Mouse (Mus musculus): ENCODE data around the gene Pp2d1. TPM values are rescaled to one million over a fixed set of nuclear protein-coding genes. Genes with fewer than 3 reads are reported as not detected.

Gene Pp2d1
- polyA plus RNA-seq, 1 experiment from 2014 or later: 0.25 TPM

GRCm38 (mm10) chr17:53502966-53503365 is 36.3 kb downstream of the Pp2d1 start:
- Histone ChIP-seq H3K4me2 (ENCODE audit: low read length) (no peak overlapping the region), H3K36me3 (ENCODE audit: control insufficient read depth, insufficient read depth) (peaks cover 23% of the 10 kb centered on the region), H3K27ac (ENCODE audit: low read length) (no peak overlapping the region), H3K27me3 (replicated peaks; ENCODE audit: control insufficient read depth, insufficient read depth, low read length) (no peaks in the 10 kb centered on the region), H3K9me3 (ENCODE audit: control insufficient read depth, low read length) (no peaks in the 10 kb centered on the region), H3K4me3 (replicated peaks; ENCODE audit: low read length) (no peak overlapping the region), H3K9ac (replicated peaks; ENCODE audit: low read depth, low read length) (no peak overlapping the region), H3K4me1 (replicated peaks; ENCODE audit: control insufficient read depth, insufficient read depth, low read length) (no peaks in the 10 kb centered on the region)
- WGBS: 95% methylated on average over 2 of the region's 2 CpGs
- no peak for ATAC-seq

GRCm38 (mm10) chr17:53489007-53489378 is 50.3 kb downstream of the Pp2d1 start:
- no peaks in the 10 kb centered on the region for H3K27me3 ChIP-seq (replicated peaks; ENCODE audit: control insufficient read depth, insufficient read depth, low read length)
- no peak overlapping the region for H3K4me2 ChIP-seq (ENCODE audit: low read length)
- H3K9ac ChIP-seq (replicated peaks; ENCODE audit: low read depth, low read length): no peak overlapping the region
- no peaks in the 10 kb centered on the region for H3K9me3 ChIP-seq (ENCODE audit: control insufficient read depth, low read length)
- no peaks in the 10 kb centered on the region for H3K4me1 ChIP-seq (replicated peaks; ENCODE audit: control insufficient read depth, insufficient read depth, low read length)
- H3K27ac ChIP-seq (ENCODE audit: low read length): no peak overlapping the region
- 94% methylated on average over 1 of the region's 1 CpGs for WGBS
- peaks cover 5% of the 10 kb centered on the region for H3K36me3 ChIP-seq (ENCODE audit: control insufficient read depth, insufficient read depth)
- no peak overlapping the region for H3K4me3 ChIP-seq (replicated peaks; ENCODE audit: low read length)
- no peak for ATAC-seq

DNA sequence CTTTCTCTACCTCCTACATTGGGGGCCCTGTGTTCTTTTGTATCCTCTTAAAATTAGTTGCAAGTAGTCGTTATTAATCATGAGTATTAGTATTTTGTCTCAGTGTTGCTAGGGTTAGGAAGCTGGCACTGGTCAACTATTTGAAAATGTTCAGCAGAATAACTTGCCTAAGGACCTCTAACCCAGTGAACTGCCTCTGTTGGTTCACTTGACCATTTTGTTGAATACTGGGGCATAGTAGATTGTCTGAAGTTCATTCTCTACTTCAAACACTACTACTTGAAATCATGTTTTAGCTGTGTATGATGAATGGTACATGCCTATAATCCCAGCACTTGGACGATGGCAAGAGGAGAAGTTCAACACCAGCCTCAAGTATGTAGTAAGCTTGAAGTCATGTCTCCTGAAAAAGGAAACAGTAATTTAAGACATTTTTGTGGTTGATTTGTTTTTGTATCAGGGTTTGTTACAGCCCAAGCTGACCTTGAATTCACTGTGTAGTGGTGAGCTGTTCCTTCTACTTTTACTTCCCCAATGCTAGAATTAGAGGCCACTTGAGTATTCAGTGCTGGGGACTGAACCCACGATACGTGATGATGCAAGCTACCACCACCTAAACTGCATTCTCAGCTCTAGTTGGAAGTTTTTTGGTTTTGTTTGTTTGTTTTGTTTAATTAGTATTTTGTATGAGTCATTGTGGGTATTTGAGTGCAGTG is 50.8 kb downstream of the Pp2d1 start:
- no peaks in the 10 kb centered on the region for H3K9me3 ChIP-seq (ENCODE audit: control insufficient read depth, low read length)

GRCm38 (mm10) chr17:53480433-53480832 is 58.8 kb downstream of the Pp2d1 start:
- Histone ChIP-seq H3K4me3 (replicated peaks; ENCODE audit: low read length) (peak overlapping the region; percentile 91), H3K4me1 (replicated peaks; ENCODE audit: control insufficient read depth, insufficient read depth, low read length) (peaks cover 25% of the 10 kb centered on the region), H3K27me3 (replicated peaks; ENCODE audit: control insufficient read depth, insufficient read depth, low read length) (no peaks in the 10 kb centered on the region), H3K9me3 (ENCODE audit: control insufficient read depth, low read length) (no peaks in the 10 kb centered on the region), H3K4me2 (ENCODE audit: low read length) (peak overlapping the region; percentile 92), H3K27ac (ENCODE audit: low read length) (no peak overlapping the region), H3K9ac (replicated peaks; ENCODE audit: low read depth, low read length) (no peak overlapping the region), H3K36me3 (ENCODE audit: control insufficient read depth, insufficient read depth) (peaks cover 2% of the 10 kb centered on the region; the same call in 1 of the 2 replicates)
- 56% methylated on average over 7 of the region's 7 CpGs for WGBS
- no peak for ATAC-seq

More for the DNA sequence above, 50.8 kb downstream of the Pp2d1 start:
- Histone ChIP-seq H3K27ac (ENCODE audit: low read length) (no peak overlapping the region), H3K4me3 (replicated peaks; ENCODE audit: low read length) (no peak overlapping the region), H3K9ac (replicated peaks; ENCODE audit: low read depth, low read length) (no peak overlapping the region), H3K4me2 (ENCODE audit: low read length) (no peak overlapping the region), H3K4me1 (replicated peaks; ENCODE audit: control insufficient read depth, insufficient read depth, low read length) (no peaks in the 10 kb centered on the region), H3K36me3 (ENCODE audit: control insufficient read depth, insufficient read depth) (peaks cover 2% of the 10 kb centered on the region; the same call in 1 of the 2 replicates), H3K27me3 (replicated peaks; ENCODE audit: control insufficient read depth, insufficient read depth, low read length) (no peaks in the 10 kb centered on the region)
- 97% methylated on average over 4 of the region's 4 CpGs for WGBS
- ATAC-seq: no peak

GRCm38 (mm10) chr17:53479604-53480041 is 59.6 kb downstream of the Pp2d1 start:
- peak overlapping the region; percentile 92 for H3K4me2 ChIP-seq (ENCODE audit: low read length)
- ATAC-seq: no peak

DNA sequence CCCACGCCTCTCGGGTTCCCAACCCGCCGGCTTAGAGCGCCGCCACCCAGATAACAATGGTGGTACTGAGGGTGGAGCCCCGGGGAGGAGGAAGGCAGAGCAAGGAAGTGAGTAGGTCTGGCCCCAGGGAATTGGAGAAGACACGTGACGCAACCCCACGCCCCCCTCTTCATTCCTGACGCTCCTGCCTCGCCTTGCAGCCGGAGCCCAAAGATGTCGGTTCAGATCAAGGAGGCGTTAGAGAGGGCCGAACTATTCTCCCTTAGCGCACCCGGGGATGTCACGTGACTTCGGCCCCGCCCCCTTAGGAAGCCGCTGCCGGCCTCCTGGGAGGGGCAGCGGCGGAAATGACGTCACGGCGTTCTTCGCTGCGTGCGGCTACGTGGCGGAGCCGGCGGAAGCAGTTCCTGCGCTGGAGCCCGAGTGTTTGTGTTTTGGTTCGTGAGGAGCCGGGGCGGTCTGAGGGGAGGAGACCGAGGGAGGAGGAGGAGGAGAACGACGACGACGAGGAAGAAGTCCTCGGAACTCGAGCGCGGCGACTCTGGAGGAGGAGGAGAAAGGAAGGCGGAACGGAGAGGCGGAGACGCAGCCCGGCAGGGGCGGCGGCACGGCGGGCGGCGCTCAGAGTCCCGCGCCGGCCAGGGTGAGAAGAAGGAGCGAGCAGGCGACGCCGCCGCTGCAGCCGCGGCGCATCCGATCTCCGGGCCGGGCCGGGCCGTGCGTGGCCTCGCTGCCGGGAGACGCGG is 60.2 kb downstream of the Pp2d1 start, which contains the start of gene Rab5a:
Gene Rab5a (plus strand): TSS at position 377 of the 746 bp plus-strand sequence.
- Histone ChIP-seq H3K9ac (replicated peaks; ENCODE audit: low read depth, low read length) (peak within 1 kb of the TSS; percentile 96), H3K36me3 (ENCODE audit: control insufficient read depth, insufficient read depth) (no peaks in the 10 kb centered on the region; the same call in 1 of the 2 replicates), H3K9me3 (ENCODE audit: control insufficient read depth, low read length) (no peaks in the 10 kb centered on the region), H3K4me3 (replicated peaks; ENCODE audit: low read length) (peak within 1 kb of the TSS; percentile 91), H3K27me3 (replicated peaks; ENCODE audit: control insufficient read depth, insufficient read depth, low read length) (no peaks in the 10 kb centered on the region), H3K4me1 (replicated peaks; ENCODE audit: control insufficient read depth, insufficient read depth, low read length) (peaks cover 25% of the 10 kb centered on the region), H3K27ac (ENCODE audit: low read length) (peak within 1 kb of the TSS; percentile 100), H3K4me2 (ENCODE audit: low read length) (peak within 1 kb of the TSS; percentile 92)
- ATAC-seq: peak; percentile 97
- WGBS: under 1% methylated on average over 77 of the region's 82 CpGs

More at GRCm38 (mm10) chr17:53479604-53480041, 59.6 kb downstream of the Pp2d1 start:
- Histone ChIP-seq H3K27ac (ENCODE audit: low read length) (peak overlapping the region; percentile 100), H3K9ac (replicated peaks; ENCODE audit: low read depth, low read length) (peak overlapping the region; percentile 92), H3K4me3 (replicated peaks; ENCODE audit: low read length) (peak overlapping the region; percentile 91), H3K9me3 (ENCODE audit: control insufficient read depth, low read length) (no peaks in the 10 kb centered on the region), H3K4me1 (replicated peaks; ENCODE audit: control insufficient read depth, insufficient read depth, low read length) (peaks cover 25% of the 10 kb centered on the region), H3K27me3 (replicated peaks; ENCODE audit: control insufficient read depth, insufficient read depth, low read length) (no peaks in the 10 kb centered on the region), H3K36me3 (ENCODE audit: control insufficient read depth, insufficient read depth) (peaks cover 2% of the 10 kb centered on the region; the same call in 1 of the 2 replicates)
- WGBS: under 1% methylated on average over 31 of the region's 33 CpGs

- H3K27me3 ChIP-seq (replicated peaks; ENCODE audit: control insufficient read depth, insufficient read depth, low read length): no peaks in the 10 kb centered on the region
- no peaks in the 10 kb centered on the region for H3K36me3 ChIP-seq (ENCODE audit: control insufficient read depth, insufficient read depth)
- H3K9me3 ChIP-seq (ENCODE audit: control insufficient read depth, low read length): no peaks in the 10 kb centered on the region
- WGBS: 7% methylated on average over 15 of the region's 15 CpGs
- ATAC-seq: no peak
- H3K4me3 ChIP-seq (replicated peaks; ENCODE audit: low read length): peak overlapping the region; percentile 91
- peak overlapping the region; percentile 70 for H3K4me2 ChIP-seq (ENCODE audit: low read length)
- H3K27ac ChIP-seq (ENCODE audit: low read length): peak overlapping the region; percentile 100
- peak overlapping the region; percentile 96 for H3K9ac ChIP-seq (replicated peaks; ENCODE audit: low read depth, low read length)
- peaks cover 25% of the 10 kb centered on the region for H3K4me1 ChIP-seq (replicated peaks; ENCODE audit: control insufficient read depth, insufficient read depth, low read length)
These were observed 61.0 kb downstream of the Pp2d1 start for GRCm38 (mm10) chr17:53478066-53478857.

- no peak overlapping the region for H3K9ac ChIP-seq (replicated peaks; ENCODE audit: low read depth, low read length)
- no peak for ATAC-seq
These were observed 70.6 kb downstream of the Pp2d1 start for GRCm38 (mm10) chr17:53468697-53469096.

GRCm38 (mm10) chr17:53465569-53465968 is 73.7 kb downstream of the Pp2d1 start:
- H3K4me3 ChIP-seq (replicated peaks; ENCODE audit: low read length): no peak overlapping the region
- no peak overlapping the region for H3K27ac ChIP-seq (ENCODE audit: low read length)
- no peaks in the 10 kb centered on the region for H3K27me3 ChIP-seq (replicated peaks; ENCODE audit: control insufficient read depth, insufficient read depth, low read length)
- WGBS: 56% methylated on average over 4 of the region's 4 CpGs
- no peak overlapping the region for H3K4me2 ChIP-seq (ENCODE audit: low read length)
- ATAC-seq: no peak
- H3K9ac ChIP-seq (replicated peaks; ENCODE audit: low read depth, low read length): no peak overlapping the region
- no peaks in the 10 kb centered on the region for H3K9me3 ChIP-seq (ENCODE audit: control insufficient read depth, low read length)
- no peaks in the 10 kb centered on the region for H3K36me3 ChIP-seq (ENCODE audit: control insufficient read depth, insufficient read depth)
- peaks cover 8% of the 10 kb centered on the region; the same call in 1 of the 2 replicates for H3K4me1 ChIP-seq (replicated peaks; ENCODE audit: control insufficient read depth, insufficient read depth, low read length)

More at GRCm38 (mm10) chr17:53468697-53469096, 70.6 kb downstream of the Pp2d1 start:
- H3K27ac ChIP-seq (ENCODE audit: low read length): no peak overlapping the region
- H3K27me3 ChIP-seq (replicated peaks; ENCODE audit: control insufficient read depth, insufficient read depth, low read length): no peaks in the 10 kb centered on the region
- H3K4me1 ChIP-seq (replicated peaks; ENCODE audit: control insufficient read depth, insufficient read depth, low read length): no peaks in the 10 kb centered on the region
- no peaks in the 10 kb centered on the region for H3K9me3 ChIP-seq (ENCODE audit: control insufficient read depth, low read length)
- H3K4me3 ChIP-seq (replicated peaks; ENCODE audit: low read length): no peak overlapping the region
- no peak overlapping the region for H3K4me2 ChIP-seq (ENCODE audit: low read length)
- no peaks in the 10 kb centered on the region for H3K36me3 ChIP-seq (ENCODE audit: control insufficient read depth, insufficient read depth)
